Mouse (Mus musculus) CD4-positive helper T cell, adult 2 months (primary cell): ENCODE measurements at regions not wholly inside any gene's neighbourhood (a gene's known extent, or its start where the extent isn't known, plus 50 kb on each side); places are given as distances from the start of the nearest gene placed in this dataset.
A peak's percentile ranks its signal among the peaks of the same experiment; 100 is the strongest.

Source experiments
- DNase-seq: peaks from one replicate; pipeline ENCODE4 v3.0.0-alpha.2; 2012; ENCODE audit warnings: low read depth, missing footprints, low spot score

DNA sequence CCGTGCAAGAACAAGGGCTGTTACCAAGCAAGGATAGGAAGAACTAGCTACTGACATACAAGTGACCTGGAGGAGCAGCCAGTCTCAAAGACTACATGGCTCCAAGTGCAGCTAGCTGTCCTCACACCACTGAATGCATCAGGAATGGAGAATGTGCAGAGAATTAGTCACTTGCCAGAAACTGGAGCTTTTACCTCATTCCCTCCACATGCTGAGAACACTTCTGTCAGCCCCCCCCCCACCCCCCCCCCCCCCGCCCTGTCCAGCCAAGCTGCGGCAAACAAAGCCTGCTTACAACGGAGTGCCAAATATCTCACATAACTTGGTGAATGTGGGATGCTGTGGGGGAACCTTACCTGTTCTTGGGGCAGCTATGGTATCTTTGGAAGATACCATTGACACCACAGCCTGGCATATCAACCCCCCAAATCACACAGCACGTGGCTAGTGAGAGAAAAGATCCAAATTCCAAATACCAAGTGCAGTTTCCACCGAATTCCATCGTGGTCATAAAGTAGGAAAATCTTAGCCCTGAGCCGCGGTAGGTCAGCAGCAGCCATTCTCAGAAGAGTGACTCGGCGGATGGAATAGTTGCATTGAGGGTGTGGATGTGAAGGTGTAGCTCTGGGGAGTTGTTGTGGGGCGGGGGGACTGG is 126.3 kb downstream of the Gadd45g start:
- no peak for DNase-seq

DNA sequence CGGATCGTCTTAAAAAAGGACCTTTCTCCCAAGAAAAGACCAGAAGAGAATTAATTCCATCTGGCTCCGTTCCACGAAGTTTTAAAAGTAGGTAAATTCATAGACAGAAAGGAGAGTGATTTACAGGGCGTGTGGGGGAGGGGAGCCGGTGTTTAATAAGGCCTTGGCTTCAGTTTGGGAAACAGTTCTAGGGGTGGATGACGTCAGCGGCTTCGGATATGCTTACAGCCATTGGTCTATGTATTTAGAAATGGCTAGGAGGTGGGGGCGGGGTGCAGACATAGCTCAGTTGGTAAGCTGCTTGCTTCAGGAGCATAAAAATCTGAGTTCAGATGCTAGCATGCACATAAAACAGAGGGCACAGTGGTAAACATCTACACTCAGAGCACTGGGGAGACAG is 127.0 kb downstream of the Gadd45g start:
- DNase-seq, result no peak

DNA sequence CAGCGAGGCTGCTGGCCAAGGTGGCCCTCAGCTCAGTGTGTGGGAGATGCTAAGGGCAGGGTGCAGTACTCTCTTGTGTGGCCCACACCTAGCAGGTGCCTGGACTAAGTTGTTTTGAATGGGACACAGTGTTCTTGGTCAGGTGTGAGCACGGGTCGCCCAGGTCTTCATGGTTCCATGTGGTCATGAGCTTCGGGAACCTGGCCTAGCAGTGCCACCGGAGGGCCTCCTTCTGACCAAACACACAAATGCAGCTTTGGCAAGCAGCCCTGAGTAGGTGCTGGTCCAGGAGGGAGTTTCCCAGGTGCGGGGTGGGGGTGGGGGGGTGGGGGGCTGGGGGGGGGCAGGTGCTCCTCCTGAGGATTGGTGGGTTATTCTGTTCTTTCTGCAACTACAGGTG is 127.6 kb downstream of the Gadd45g start:
- DNase-seq, result no peak

DNA sequence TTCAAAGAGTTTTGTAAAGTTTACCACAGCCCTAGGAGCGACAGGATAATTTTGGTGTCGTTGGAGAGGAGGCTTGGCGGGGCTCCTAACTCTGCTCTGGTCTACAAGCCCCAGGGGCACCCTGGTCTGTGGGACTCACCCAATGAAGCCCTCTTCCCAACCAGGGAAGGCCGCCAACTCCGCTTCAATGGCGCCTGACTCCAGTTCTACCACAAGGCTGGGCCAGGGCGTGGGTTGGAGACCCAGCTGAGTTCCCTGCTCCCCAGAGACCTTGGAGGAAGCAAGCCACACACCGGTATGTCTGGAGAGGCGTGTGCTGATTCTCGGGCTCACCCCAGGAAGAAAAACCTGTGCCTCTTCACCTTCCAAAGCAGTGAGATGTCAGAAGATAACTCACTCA is 128.9 kb downstream of the Gadd45g start:
- DNase-seq, result no peak

DNA sequence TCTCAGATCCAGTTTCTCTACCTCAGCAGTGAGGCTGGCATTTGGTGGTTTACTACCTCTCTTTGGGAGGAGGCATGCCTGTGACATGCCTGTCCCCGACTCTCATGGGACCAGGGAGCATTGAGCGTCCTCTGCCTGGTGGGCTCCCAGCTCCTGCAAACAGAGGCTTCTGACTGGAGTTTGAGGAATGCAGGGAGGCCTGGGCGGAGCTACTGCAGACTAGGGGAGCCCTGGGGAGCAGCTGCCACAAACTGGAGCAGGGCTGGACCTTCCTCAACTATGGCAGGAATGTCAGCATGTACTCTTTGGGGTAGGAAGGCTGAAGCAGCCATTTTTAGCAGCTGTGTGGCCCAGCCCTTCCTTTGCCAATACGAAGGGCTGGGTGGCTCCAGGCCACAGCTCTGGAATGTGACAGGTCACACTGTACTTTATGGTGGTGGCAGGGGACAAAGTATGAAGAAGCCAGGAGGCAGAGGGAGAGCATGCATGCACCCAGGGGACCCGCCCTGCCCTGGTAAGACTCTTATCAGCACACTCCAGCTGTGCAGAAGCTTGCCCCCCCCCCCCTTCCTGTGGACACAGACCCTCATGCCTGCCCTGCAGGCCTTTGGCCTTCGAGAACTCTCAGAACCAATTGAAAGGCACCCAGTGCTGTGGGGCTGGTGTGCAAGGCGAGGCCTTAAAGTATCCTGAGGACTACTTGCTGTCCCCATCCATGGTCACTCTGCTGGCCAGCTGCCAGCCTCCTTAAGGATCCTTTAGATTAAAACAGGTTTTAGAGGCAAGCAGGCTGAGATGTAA is 129.5 kb downstream of the Gadd45g start:
- no peak for DNase-seq

DNA sequence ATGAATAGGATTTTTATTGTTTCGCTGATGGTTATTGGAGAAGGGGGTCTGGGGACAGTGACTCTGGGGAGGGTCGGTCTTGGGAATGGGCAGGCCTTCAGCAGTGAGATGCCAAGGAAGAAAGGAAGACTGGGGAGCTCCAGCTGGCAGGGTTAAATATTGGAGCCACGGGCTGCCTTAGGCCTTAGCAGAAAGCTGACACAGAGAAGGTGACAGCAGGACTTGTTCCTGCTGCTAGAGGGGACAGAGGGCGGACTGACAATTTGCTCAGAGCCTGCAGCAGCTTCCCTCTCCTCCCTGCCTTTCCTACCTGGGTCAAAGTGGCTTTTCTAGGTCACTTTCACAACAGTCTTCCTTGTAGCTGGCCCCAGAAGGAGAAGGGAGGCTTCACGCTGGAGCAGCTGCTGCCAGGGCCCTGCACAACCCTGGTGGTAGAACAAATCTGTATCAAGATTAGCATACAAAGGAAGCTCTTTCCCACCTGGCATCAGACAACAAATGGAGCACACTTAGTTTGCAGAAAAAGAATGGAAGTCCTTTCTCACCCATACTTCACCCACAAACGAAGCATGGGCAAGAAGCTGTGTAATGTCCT is 130.2 kb downstream of the Gadd45g start:
- no peak for DNase-seq

DNA sequence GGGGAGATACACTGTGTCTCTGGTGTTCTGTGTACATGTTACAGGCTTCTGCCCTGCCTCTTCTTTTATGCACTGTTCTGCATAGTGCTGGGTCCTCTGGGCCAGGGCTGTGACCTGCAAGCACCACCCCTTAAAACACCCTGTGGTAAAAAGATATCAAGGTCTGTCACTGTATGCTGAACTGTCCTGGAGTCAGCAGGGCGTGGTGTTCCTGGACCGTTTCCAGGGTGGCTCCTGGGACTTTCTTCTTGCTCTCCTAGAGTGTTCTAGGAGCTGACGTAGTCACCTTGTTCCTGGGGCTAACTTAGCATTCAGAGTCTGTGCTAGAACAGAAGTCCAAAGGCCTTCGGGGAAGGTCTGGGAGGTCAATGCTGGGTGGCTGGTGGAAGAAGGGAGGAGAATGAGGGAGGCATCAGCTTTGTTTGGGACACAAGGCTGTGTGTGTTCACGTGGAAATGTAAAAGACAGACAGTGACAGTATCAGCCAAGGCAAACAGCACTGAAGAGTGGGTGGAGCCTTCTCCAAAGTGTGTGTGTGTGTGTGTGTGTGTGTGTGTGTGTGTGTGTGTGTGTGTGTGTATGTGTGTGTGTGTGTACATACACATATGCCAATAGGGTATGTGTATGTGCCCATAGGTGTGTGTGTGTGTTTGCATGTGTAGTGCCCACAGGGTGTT is 133.0 kb downstream of the Gadd45g start:
- DNase-seq, result no peak

DNA sequence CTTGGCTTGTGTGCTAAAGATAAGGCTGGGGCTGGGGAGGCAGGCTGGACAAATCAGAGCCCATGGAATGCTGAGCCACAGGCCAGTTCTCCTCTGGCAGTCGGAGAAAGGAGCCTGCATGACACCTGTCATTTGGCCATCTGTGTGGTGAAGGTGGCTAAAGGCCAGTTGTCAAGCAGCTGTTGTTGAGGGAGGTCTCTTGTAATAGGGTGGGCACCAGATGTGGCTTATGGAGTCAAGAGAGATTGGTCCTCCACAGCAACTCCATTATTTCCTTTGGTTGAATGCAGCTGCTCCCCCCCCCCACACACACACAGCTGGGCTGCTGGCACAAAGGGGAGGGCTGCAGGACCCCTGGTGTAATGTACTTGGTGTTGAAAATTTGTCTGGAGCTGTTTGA is 133.9 kb downstream of the Gadd45g start:
- no peak for DNase-seq

DNA sequence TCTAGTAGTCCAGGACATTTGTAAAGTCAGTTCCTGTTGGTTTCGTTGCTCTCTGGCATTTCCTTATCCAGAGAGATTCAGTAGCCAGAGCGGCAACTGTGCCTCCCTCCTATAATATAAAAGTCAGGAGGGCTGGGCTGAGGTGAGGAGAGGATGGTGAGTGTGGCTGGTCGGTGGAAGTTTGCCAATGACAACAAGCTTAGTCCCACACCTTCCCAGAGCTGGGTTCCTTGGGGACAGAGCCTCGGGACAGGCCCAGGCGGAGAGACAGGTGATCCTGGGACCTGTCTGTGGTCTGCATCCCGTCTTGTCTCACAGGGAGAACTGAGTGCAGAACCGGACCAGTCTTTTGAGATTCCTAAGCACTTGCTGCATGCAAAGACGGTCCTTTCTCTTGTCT is 136.5 kb downstream of the Gadd45g start:
- no peak for DNase-seq

DNA sequence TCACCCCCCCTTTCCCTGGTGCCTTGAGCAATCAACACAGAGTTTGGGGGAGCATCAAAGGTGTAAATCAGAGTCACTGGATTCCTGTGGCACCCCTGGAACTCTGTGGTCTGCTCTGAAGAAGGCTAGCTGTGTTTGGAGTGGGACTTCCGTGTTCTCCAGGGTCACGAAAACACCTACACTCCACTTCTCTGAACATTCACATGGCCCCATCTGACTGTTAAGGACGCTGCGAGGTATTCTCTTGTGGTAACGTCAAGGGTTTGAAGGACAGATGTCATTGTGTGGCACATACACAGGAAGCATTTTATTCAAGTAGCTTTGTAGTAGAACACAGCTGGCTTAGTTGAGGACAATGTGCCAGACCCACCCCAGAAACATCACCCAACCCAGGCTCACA is 137.1 kb downstream of the Gadd45g start:
- no peak for DNase-seq

DNA sequence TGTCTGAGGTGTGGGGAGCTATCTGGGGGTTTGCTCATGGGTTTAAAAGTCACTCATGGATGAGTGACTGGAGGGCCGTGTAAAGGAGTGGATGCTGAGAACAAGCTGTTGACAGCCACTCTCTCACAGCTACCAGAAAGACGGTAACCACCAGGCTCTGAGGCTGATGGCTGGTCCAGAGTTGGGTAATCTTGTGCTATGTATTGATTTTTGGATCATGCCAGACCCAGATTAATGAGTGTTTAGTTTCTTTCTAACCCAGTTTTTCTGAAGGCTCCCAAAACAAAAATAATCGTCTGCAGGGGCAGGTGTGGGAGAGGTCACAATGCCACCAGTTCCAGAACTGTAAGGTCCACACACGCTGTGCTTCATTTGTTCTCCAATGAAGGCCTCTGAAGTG is 144.9 kb downstream of the Gadd45g start:
- DNase-seq, result no peak

DNA sequence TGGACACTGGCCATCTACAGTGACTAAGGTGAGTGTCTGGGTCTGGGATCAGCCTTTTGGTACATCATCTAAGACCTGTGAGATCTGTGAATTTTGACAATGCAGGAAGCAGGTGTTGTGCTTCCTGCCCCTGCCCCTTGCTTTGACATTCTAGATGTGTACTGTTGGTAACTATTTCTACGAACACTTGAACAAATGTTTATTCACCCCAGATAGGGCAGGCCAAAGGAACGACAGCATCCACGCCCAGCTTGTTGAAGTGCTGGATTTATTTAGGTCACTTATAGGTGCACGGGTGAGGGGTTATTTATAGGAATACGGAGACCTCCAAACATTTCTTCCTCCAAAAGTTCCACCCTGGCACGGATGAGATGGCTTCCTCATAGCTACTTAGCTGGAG is 146.4 kb downstream of the Gadd45g start:
- no peak for DNase-seq

DNA sequence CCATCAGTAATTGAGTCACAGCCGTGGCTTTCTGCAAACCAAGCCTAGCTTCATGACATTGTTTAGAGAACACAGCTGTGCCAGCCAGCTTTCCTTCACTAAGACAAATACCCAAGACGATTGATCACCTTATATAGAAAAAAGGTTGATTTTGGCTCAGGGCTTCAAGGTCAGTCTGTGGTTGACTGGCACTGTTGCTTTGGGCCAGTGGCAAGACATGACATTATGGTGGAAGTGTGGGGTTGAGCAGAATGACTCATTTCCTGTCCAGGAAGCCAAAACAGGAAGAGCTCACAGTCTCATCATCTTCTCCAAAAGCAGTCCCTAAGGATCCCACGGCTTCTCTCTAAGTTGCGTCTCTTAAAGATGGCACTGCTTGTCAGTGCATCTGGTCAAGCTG is 149.7 kb downstream of the Gadd45g start:
- no peak for DNase-seq

DNA sequence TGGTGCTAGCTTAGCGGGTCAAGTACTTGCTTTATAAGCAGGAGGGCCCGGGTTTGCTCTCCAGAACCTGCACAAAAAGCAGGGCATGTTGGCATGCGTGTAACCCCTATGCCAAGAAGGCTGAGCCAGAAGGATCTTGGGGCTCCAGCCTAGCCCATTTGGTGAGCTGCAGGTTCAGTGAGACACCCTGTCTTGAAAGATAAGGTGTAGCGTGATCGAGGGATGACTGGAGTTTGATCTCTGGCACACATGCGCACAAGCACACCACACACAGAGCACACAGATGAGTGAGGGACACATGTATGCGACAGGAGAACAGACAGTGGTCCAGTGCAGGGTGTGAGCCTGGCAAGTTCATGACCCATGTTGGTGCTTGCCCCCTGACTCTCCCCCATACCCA is 152.1 kb downstream of the Gadd45g start:
- no peak for DNase-seq

DNA sequence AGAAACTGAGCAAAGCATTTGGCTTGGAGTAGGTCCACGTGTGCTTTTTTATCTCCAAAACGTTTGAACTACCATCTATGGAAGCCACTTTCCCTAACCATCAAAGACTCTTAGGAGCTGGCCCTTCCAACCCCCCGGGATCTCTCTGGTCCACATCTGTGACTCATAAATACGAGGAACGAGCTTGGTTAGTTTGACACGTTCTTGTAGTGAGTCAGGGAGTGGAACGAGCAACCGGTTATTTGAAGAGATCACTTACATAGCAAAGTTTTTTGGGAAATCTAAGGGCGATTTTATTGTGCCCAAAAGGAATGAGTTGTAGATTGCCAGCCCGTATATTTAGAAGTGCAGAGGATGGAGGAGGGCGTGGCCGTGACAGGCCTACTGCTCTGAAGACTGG is 155.3 kb downstream of the Gadd45g start:
- no peak for DNase-seq

DNA sequence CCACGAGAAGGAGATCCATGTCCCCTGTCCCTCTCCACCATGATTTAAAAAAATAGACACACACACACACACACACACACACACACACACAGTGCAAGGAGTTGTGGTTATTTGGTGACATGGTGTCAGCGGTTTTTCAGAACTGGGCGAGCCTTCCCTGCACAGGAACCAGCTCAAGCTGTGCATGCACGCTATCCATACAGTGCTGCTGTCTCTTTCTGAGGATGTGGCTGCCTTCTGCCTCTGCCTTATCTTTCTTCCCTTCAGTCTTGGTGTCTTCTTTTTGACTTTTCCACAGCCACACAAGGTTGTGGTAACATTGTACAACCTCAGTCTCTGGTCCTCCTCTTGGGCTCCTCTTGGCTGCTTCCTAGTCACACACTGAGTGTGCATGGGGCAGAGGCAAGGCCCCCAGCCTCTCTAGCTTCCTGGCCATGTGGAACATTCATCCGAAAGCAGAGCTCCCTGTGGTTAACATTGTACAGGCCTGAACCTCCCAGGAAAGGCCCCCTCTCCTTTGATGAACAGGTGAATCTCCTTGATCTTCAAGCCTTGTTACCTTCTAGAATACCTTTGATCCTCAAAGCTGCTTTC is 157.6 kb downstream of the Gadd45g start:
- DNase-seq, result peak; percentile 63

DNA sequence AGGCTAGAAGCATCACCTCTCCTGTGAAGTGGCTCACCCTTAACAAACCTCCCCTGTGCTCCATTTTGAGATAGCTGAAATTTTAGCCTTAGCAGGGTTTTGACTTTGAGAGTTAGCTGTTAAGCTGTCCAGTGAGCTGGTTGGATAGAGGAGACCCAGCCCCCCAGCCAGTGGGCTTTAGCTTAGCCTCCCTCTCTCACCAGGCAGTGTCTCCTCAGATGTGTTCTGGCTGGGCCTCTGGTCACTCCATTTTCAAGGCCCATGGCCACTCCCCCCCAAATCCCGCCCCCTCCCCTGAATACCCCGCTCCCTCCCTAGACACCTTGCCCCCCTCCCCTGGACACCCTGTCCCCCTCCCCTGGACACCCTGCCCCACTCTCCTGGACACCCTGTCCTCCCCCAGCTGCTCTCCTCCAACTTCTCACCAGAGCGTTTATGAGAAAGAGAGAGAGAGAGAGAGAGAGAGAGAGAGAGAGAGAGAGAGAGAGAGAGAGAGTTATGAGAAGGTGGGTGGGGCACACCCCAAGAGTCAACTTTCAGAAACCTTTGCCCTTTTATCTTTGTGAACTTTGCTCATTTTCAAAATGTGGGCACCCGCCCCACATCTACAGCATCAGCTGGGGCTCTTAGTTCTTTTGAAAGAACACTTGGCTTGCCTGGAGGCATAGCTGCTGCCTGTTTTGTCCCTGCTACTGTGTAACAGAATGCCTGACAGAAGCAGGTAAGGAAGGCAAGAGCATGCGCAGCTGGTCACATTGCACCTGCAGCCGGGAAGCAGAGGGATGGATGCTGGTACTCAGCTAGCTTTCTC is 161.3 kb downstream of the Gadd45g start:
- peak; percentile 54 for DNase-seq

DNA sequence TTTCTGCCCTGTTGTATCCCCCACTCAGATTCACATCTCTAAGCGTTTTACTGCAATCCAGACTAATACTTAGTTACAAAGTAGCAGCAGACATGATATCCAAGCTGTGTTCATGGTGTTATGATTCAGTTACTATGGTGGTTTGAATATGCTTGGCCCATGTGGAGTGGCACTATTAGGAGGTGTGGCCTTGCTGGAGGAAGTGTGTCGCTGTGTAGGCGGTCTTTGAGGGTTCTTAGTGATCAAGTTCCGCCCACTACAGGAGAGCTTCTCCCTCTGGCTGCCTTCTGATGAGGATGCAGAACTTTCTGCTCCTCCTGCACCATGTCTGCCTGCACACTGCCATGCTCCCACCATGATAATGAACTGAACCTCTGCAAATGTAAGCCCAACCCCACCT is 162.8 kb downstream of the Gadd45g start:
- peak; percentile 45 for DNase-seq

DNA sequence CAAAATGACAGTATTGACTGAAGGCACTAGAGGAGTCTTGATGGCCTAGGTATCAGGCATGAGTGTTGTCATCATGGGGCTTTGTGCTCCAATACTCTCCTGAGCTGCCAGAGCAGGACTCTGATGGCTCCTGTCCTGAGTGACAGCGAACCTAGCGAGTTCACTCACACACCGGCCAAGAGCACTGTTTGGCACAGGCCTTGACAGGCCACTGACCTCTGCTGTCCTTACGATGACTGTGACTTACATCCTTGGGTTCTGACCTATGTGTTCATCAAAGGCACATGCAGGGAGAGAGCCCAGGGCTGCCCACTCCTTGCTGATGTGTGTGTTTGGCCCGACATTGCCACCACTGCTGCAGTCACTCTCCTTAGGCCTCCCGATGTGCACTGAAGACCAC is 163.3 kb downstream of the Gadd45g start:
- no peak for DNase-seq

DNA sequence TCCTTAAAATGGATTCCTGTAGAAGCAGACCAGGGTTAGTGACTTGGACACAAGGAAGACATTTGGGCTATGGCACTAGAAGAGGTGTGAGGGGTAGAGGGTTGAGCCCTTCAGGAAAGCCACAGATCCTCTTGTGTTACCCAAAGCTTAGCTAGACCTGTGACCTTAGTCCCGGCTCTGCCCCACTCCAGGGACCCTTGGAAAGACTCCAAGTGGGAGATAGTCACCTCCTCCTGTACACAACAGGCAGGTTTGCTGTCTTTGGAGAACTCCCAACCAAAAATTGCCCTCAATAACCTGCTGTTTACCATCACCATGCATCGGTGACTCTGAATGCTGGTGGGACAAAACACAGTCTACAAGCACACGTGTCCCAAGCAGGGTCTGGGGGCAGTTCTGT is 164.5 kb downstream of the Gadd45g start:
- DNase-seq, result no peak

DNA sequence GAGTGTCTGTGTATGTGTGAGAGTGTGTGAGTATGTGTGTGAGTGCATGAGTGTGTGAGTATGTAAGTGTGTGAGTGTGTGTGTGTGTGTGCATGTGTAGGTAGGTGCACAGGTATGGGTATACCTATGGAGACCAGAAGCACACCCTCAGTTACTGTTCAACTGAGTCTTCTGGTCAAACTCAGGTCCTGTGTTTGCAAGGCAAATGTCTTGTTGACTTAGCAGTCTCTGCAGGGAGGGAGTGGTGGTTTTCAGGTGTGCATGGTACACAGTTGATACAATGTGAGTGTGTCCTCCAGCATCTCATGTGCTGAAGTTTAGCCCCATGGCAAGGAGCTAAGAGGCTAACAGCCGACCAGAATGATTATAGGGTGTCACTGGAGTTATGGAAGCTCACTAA is 166.7 kb downstream of the Gadd45g start:
- DNase-seq, result no peak
